ENCODE assay signal across 8 mouse cellular contexts in genomic region chr12:59039971-59040844, GRCm38 (mm10). TPM values are rescaled to one million over a fixed set of nuclear protein-coding genes. Genes with fewer than 3 reads are reported as not detected.
A peak's percentile ranks its signal among the peaks of the same experiment; 100 is the strongest.
DNase-seq lines count a peak whose midpoint lies in the region; ATAC-seq and TF ChIP-seq lines count a peak whose summit lies in the region.

No protein-coding gene starts in this region.

- ATAC-seq in forebrain, postnatal 0 days: peak; percentile 77
- peak; percentile 90 for ATAC-seq in hindbrain, postnatal 0 days
- peak; percentile 91 for ATAC-seq in liver, embryonic 12.5 days

- WGBS in forebrain, postnatal 0 days: 10% methylated on average over 23 of the region's 23 CpGs
- 8% methylated on average over 23 of the region's 23 CpGs for WGBS in hindbrain, postnatal 0 days
- 2% methylated on average over 23 of the region's 23 CpGs for WGBS in liver, embryonic 12.5 days (ENCODE audit: insufficient replicate concordance)

- no peaks in the 10 kb centered on the region for H3K27me3 ChIP-seq in forebrain, postnatal 0 days (ENCODE audit: insufficient read depth, low read length)
- no peaks in the 10 kb centered on the region for H3K27me3 ChIP-seq in hindbrain, postnatal 0 days (ENCODE audit: insufficient read depth, low read length)
- no peaks in the 10 kb centered on the region for H3K27me3 ChIP-seq in liver, embryonic 12.5 days (replicated peaks)
- no peaks in the 10 kb centered on the region for H3K27me3 ChIP-seq in myocyte (ENCODE audit: control insufficient read depth, insufficient read depth, insufficient read length)

- TF ChIP-seq POLR2A in myocyte (IDR thresholded peaks at IDR 0.05; ENCODE audit: insufficient read length, low read depth): peak; percentile 39

- peak overlapping the region; percentile 30 for H3K27ac ChIP-seq in forebrain, postnatal 0 days (ENCODE audit: low read depth, low read length)
- peak overlapping the region; percentile 80 for H3K27ac ChIP-seq in hindbrain, postnatal 0 days
- H3K27ac ChIP-seq in liver, embryonic 12.5 days: peak overlapping the region; percentile 85

- no peak overlapping the region for H3K4me2 ChIP-seq in forebrain, postnatal 0 days (ENCODE audit: low read depth)
- peak overlapping the region; percentile 25; the same call in 1 of the 2 replicates for H3K4me2 ChIP-seq in hindbrain, postnatal 0 days (ENCODE audit: low read depth, low read length)
- peak overlapping the region; percentile 48 for H3K4me2 ChIP-seq in liver, embryonic 12.5 days
- H3K4me2 ChIP-seq in myocyte (ENCODE audit: low read depth): peak overlapping the region; percentile 12

- peaks cover 25% of the 10 kb centered on the region for H3K36me3 ChIP-seq in forebrain, postnatal 0 days (ENCODE audit: insufficient read depth)
- H3K36me3 ChIP-seq in hindbrain, postnatal 0 days (ENCODE audit: insufficient read depth, low read length): peaks cover 27% of the 10 kb centered on the region; the same call in 1 of the 2 replicates
- H3K36me3 ChIP-seq in liver, embryonic 12.5 days: peaks cover 35% of the 10 kb centered on the region
- peaks cover 14% of the 10 kb centered on the region for H3K36me3 ChIP-seq in myocyte (ENCODE audit: control insufficient read depth, insufficient read depth)

- H3K79me2 ChIP-seq in myocyte (ENCODE audit: control insufficient read depth, insufficient read depth): no peaks in the 10 kb centered on the region

- H3K4me1 ChIP-seq in forebrain, postnatal 0 days (ENCODE audit: insufficient read depth): no peaks in the 10 kb centered on the region
- H3K4me1 ChIP-seq in hindbrain, postnatal 0 days (ENCODE audit: insufficient read depth, low read length): no peaks in the 10 kb centered on the region
- H3K4me1 ChIP-seq in liver, embryonic 12.5 days: peaks cover 23% of the 10 kb centered on the region

- H3K4me3 ChIP-seq in forebrain, postnatal 0 days (ENCODE audit: low read depth, low read length): no peak overlapping the region
- no peak overlapping the region for H3K4me3 ChIP-seq in hindbrain, postnatal 0 days (ENCODE audit: low read length)
- H3K4me3 ChIP-seq in liver, embryonic 12.5 days: peak overlapping the region; percentile 16; the same call in 1 of the 2 replicates
- no peak overlapping the region for H3K4me3 ChIP-seq in myocyte

- TF ChIP-seq CTCF in forebrain, postnatal 0 days (IDR thresholded peaks at IDR 0.05; ENCODE audit: low read depth): no peak
- no peak for TF ChIP-seq CTCF in hindbrain, postnatal 0 days (IDR thresholded peaks at IDR 0.05; ENCODE audit: low read depth)

- no peak overlapping the region for H3ac ChIP-seq in myocyte (ENCODE audit: control insufficient read depth, insufficient read length)

- peak; percentile 88 for DNase-seq in MN1 (ENCODE audit: low spot score)
- peak; percentile 20 for DNase-seq in brain, adult 2 months (ENCODE audit: low read depth, low spot score)
- DNase-seq in forebrain, postnatal 0 days: peak; percentile 48
- DNase-seq in hindbrain, postnatal 0 days (ENCODE audit: low spot score): peak; percentile 68
- no peak for DNase-seq in right cerebral cortex, postnatal 14 days
- DNase-seq in thymus, adult 18-20 months: no peak

- H3K9me3 ChIP-seq in forebrain, postnatal 0 days (ENCODE audit: low read length): no peaks in the 10 kb centered on the region
- no peaks in the 10 kb centered on the region for H3K9me3 ChIP-seq in hindbrain, postnatal 0 days (ENCODE audit: low read length)
- H3K9me3 ChIP-seq in liver, embryonic 12.5 days (replicated peaks): no peaks in the 10 kb centered on the region

- no peak overlapping the region for H3K9ac ChIP-seq in forebrain, postnatal 0 days
- H3K9ac ChIP-seq in hindbrain, postnatal 0 days (replicated peaks; ENCODE audit: low read length): no peak overlapping the region
- H3K9ac ChIP-seq in liver, embryonic 12.5 days: peak overlapping the region; percentile 44

TF ChIP-seq in myocyte, 11 proteins besides CTCF, POLR2A, EP300 and RAD21:
- TF ChIP-seq MYOD1 (IDR thresholded peaks at IDR 0.05; ENCODE audit: control insufficient read depth in 1 of 3, insufficient read length in 2 of 3, low read depth in 2 of 3) (no peak), POLR2AphosphoS2 (IDR thresholded peaks at IDR 0.05; ENCODE audit: insufficient read length, low read depth) (peak; percentile 81)

RNA-seq across cellular contexts. Expression of gene Trappc6b, which starts 21.1 kb away (rescaled TPM):
- 64.8 and 68.3 TPM in 2 replicates for total RNA-seq in forebrain, postnatal 0 days (2014; rRNA removed)
- polyA plus RNA-seq in forebrain, postnatal 0 days (2015; fragmentation: Nextera tagmentation; extraction: Ambion mirVana): 168 and 178 TPM in 2 replicates
- total RNA-seq in hindbrain, postnatal 0 days (2014; rRNA removed): 40.9 and 43.1 TPM in 2 replicates
- polyA plus RNA-seq in hindbrain, postnatal 0 days (2015; fragmentation: Nextera tagmentation; extraction: Ambion mirVana): 168 and 171 TPM in 2 replicates
- 54.4 and 55.3 TPM in 2 replicates for polyA plus RNA-seq in liver, embryonic 12.5 days (2016; fragmentation: Nextera tagmentation; extraction: Ambion mirVana)
- polyA plus RNA-seq in myocyte (2012; fragmentation: generic; extraction: Trizol): 52.0 TPM

RNA-seq across cellular contexts. Expression of gene Pnn, which starts 26.5 kb away (rescaled TPM):
- 21.9 and 28.8 TPM in 2 replicates for total RNA-seq in forebrain, postnatal 0 days (2014; rRNA removed)
- 38.1 and 50.3 TPM in 2 replicates for polyA plus RNA-seq in forebrain, postnatal 0 days (2015; fragmentation: Nextera tagmentation; extraction: Ambion mirVana)
- total RNA-seq in hindbrain, postnatal 0 days (2014; rRNA removed): 11.9 and 13.6 TPM in 2 replicates
- 82.3 and 93.9 TPM in 2 replicates for polyA plus RNA-seq in hindbrain, postnatal 0 days (2015; fragmentation: Nextera tagmentation; extraction: Ambion mirVana)
- polyA plus RNA-seq in liver, embryonic 12.5 days (2016; fragmentation: Nextera tagmentation; extraction: Ambion mirVana): 68.6 and 69.4 TPM in 2 replicates
- 7.6 TPM for polyA plus RNA-seq in myocyte (2012; fragmentation: generic; extraction: Trizol)

RNA-seq across cellular contexts. Expression of gene Gemin2, which starts 27.0 kb away (rescaled TPM):
- total RNA-seq in forebrain, postnatal 0 days (2014; rRNA removed): 5.5 and 6.7 TPM in 2 replicates
- polyA plus RNA-seq in forebrain, postnatal 0 days (2015; fragmentation: Nextera tagmentation; extraction: Ambion mirVana): 9.3 and 10.8 TPM in 2 replicates
- total RNA-seq in hindbrain, postnatal 0 days (2014; rRNA removed): 3.9 and 6.2 TPM in 2 replicates
- 12.0 and 13.1 TPM in 2 replicates for polyA plus RNA-seq in hindbrain, postnatal 0 days (2015; fragmentation: Nextera tagmentation; extraction: Ambion mirVana)
- polyA plus RNA-seq in liver, embryonic 12.5 days (2016; fragmentation: Nextera tagmentation; extraction: Ambion mirVana): 27.3 and 28.2 TPM in 2 replicates
- polyA plus RNA-seq in myocyte (2012; fragmentation: generic; extraction: Trizol): 10.2 TPM

RNA-seq across cellular contexts. Expression of gene Sec23a, which starts 28.4 kb away (rescaled TPM):
- 156 and 159 TPM in 2 replicates for total RNA-seq in forebrain, postnatal 0 days (2014; rRNA removed)
- polyA plus RNA-seq in forebrain, postnatal 0 days (2015; fragmentation: Nextera tagmentation; extraction: Ambion mirVana): 84.4 and 95.5 TPM in 2 replicates
- 120 and 124 TPM in 2 replicates for total RNA-seq in hindbrain, postnatal 0 days (2014; rRNA removed)
- polyA plus RNA-seq in hindbrain, postnatal 0 days (2015; fragmentation: Nextera tagmentation; extraction: Ambion mirVana): 81.7 and 86.5 TPM in 2 replicates
- polyA plus RNA-seq in liver, embryonic 12.5 days (2016; fragmentation: Nextera tagmentation; extraction: Ambion mirVana): 31.2 and 32.5 TPM in 2 replicates
- polyA plus RNA-seq in myocyte (2012; fragmentation: generic; extraction: Trizol): 24.6 TPM

RNA-seq across cellular contexts. Expression of gene Mia2, which starts 55.4 kb away (rescaled TPM):
- 24.2 and 29.6 TPM in 2 replicates for total RNA-seq in forebrain, postnatal 0 days (2014; rRNA removed)
- polyA plus RNA-seq in forebrain, postnatal 0 days (2015; fragmentation: Nextera tagmentation; extraction: Ambion mirVana): 21.5 and 26.9 TPM in 2 replicates
- total RNA-seq in hindbrain, postnatal 0 days (2014; rRNA removed): 24.9 and 32.7 TPM in 2 replicates
- 38.2 and 45.8 TPM in 2 replicates for polyA plus RNA-seq in hindbrain, postnatal 0 days (2015; fragmentation: Nextera tagmentation; extraction: Ambion mirVana)
- 52.6 and 59.3 TPM in 2 replicates for polyA plus RNA-seq in liver, embryonic 12.5 days (2016; fragmentation: Nextera tagmentation; extraction: Ambion mirVana)
- polyA plus RNA-seq in myocyte (2012; fragmentation: generic; extraction: Trizol): 22.6 TPM

Comparison
In these comparisons a context has a peak if more than half of its experiments do, and no peak if none do; other contexts are left out.
1. DNase-seq: peak in MN1 (single experiment), brain, adult 2 months (single experiment), forebrain, postnatal 0 days (single experiment) and hindbrain, postnatal 0 days (single experiment); none in right cerebral cortex, postnatal 14 days (single experiment) and thymus, adult 18-20 months (0 of 2).
2. H3K27ac ChIP-seq: peak in every context shown above with its lines; median percentile 85 in liver, embryonic 12.5 days; 80 in hindbrain, postnatal 0 days; 30 in forebrain, postnatal 0 days.
3. Peak in every context shown above with its lines, with median percentiles within 50 percentile points of each other: ATAC-seq.